Mouse (Mus musculus) kidney, embryonic 16.5 days (tissue): ENCODE measurements around the gene Cep295nl. TPM values are rescaled to one million over a fixed set of nuclear protein-coding genes. Genes with fewer than 3 reads are reported as not detected.
"Not testable (repeated sequence)": the region's sequence is repeated elsewhere in the genome, so short reads cannot be mapped to it uniquely, and the experiment has no call there.

Experiments
- ATAC-seq: fragments of 200-750 bp; cut with Nextera tagmentation; 2 replicates; pipeline ENCODE4 v1.8.0; 2017; ENCODE audit warnings: moderate TSS enrichment; ENCODE audit not compliant: low FRiP score, low TSS enrichment
- H3K27ac ChIP-seq: fragments of 300-500 bp; sonication (generic); 2 replicates; pipeline ENCODE4 v1.5.1; 2014; ENCODE audit warnings: low read length
- H3K27me3 ChIP-seq: fragments of 300-500 bp; sonication (generic); 2 replicates; pipeline ENCODE4 v1.6.1; 2014; ENCODE audit warnings: low read length, control low read depth, mixed read lengths; ENCODE audit not compliant: insufficient read depth
- H3K36me3 ChIP-seq: fragments of 300-500 bp; sonication (generic); 2 replicates; pipeline ENCODE4 v1.6.1; 2014; ENCODE audit warnings: low read length, control low read depth, mixed read lengths; ENCODE audit not compliant: insufficient read depth
- H3K4me1 ChIP-seq: fragments of 300-500 bp; sonication (generic); 2 replicates; pipeline ENCODE4 v1.6.1; 2014; ENCODE audit warnings: low read length, control low read depth, mixed read lengths; ENCODE audit not compliant: insufficient read depth
- H3K4me2 ChIP-seq: fragments of 300-500 bp; sonication (generic); replicated peaks from 2 replicates; pipeline ENCODE4 v1.6.1; 2014; ENCODE audit warnings: low read depth, low read length
- H3K4me3 ChIP-seq: fragments of 300-500 bp; sonication (generic); 2 replicates; pipeline ENCODE4 v1.5.1; 2014; ENCODE audit warnings: mild to moderate bottlenecking, low read length
- H3K9ac ChIP-seq: fragments of 300-500 bp; sonication (generic); replicated peaks from 2 replicates; pipeline ENCODE4 v1.6.1; 2014; ENCODE audit warnings: low read length
- H3K9me3 ChIP-seq: fragments of 300-500 bp; sonication (generic); 2 replicates; pipeline ENCODE4 v1.6.1; 2016; ENCODE audit warnings: low read length, control low read depth
- WGBS: fragments of 180-500 bp; shearing (Covaris S2); extraction: QIAGEN DNeasy Blood & Tissue Kit; methylation state at CpG from one replicate; pipeline ENCODE4 v1.1.7; 2014; 5-methylcytosine and 5-hydroxymethylcytosine counted together
- polyA plus RNA-seq: library from polyadenylated mRNA; unstranded; fragments of >200 nt; fragmentation: Nextera tagmentation; extraction: Ambion mirVana; gene quantifications from 2 replicates; pipeline ENCODE4 v1.2.1, GENCODE M21; 2015

The Cep295nl gene
- polyA plus RNA-seq, 1 experiment from 2014 or later, result 0.39 TPM

DNA sequence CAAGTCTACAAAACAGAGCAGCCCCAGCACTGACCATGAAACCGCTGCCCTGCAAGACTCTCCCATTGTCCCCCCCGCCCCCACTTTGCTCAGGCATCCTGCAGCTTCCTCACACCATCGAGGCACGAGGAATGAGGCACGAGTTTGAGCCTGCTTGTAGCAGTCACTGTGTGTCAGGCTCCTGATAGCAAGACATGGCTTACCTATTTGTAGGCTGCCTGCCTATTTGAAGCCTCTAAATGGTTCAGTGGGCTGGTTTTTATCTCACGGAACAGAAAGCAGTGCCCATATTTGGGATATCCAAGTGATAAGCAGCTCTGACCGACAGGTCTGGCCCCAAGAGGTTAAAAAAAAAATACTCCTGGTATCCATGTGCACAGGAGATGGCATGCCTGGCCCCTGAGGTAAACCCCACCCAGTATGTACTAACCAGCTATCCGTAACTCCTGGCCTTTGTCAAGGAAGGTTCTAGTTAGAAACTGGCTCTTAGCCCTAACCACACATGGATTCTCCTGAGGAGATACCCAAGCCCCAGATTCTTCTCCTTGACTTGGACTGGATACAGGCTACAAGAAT is 26.0 kb downstream of the Cep295nl start:
- Histone ChIP-seq H3K4me3 (no peak overlapping the region), H3K9me3 (no peaks in the 10 kb centered on the region), H3K4me2 (no peak overlapping the region), H3K9ac (no peak overlapping the region), H3K36me3 (peaks cover 46% of the 10 kb centered on the region), H3K4me1 (peaks cover 5% of the 10 kb centered on the region; the same call in 1 of the 2 replicates), H3K27ac (no peak overlapping the region), H3K27me3 (no peaks in the 10 kb centered on the region)
- no peak for ATAC-seq
- WGBS, result 85% methylated on average over 8 of the region's 8 CpGs

DNA sequence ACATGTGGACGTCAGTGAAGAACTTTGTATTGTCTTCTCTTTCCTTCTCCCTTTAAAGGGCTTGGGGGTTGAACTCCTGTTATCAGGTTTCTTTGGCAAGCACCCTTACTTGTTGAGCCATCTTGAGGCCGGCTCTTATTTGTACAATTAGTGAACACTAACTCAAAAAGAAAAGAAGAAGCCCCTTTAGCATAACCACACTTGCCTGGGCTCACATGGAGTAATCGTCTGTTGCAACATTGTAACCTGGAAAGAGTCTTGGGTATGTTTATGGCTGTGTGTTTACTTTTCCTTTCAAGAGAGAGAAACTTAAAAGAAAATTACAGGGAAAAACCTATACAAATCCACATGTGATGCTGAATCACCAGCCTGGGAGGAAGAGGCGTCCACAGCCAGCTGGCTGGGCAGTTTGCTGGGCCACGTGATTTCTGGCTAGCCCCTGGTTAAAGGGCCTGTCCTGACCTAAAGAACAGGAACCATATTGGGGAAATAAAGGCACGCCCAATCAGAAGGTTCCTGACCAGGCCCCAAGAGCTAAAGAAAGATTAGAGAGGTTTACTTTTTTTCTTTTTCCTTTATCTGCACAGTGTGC is 30.1 kb downstream of the Cep295nl start:
- H3K9ac ChIP-seq, result no peak overlapping the region
- WGBS, result 80% methylated on average over 6 of the region's 6 CpGs
- H3K4me3 ChIP-seq, result no peak overlapping the region
- H3K4me1 ChIP-seq, result no peaks in the 10 kb centered on the region
- no peak overlapping the region for H3K27ac ChIP-seq
- peaks cover 68% of the 10 kb centered on the region for H3K36me3 ChIP-seq
- no peak for ATAC-seq
- no peaks in the 10 kb centered on the region for H3K27me3 ChIP-seq
- no peak overlapping the region for H3K4me2 ChIP-seq
- peaks cover 11% of the 10 kb centered on the region for H3K9me3 ChIP-seq

DNA sequence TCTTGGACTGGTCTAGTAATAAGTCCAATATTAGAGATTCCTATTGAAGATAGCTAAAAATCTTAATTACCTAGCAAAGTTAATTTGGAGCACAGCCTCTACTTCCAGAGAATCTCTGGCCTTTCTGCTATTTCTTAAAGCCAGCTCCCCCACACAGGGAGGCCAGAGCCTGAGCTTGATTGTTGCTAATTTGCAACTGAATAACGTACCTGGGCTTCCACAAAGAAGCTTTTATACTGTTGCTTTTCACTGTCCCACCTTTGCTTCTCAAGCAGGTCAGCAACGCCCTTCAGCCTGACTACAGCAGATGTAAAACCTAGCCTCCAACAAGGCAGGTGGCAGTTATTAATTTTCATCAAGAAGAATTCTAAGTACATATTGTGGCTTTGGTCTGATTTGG is 34.3 kb downstream of the Cep295nl start:
- H3K4me3 ChIP-seq, H3K4me2 ChIP-seq, H3K9ac ChIP-seq, ATAC-seq, H3K27ac ChIP-seq, H3K4me1 ChIP-seq, H3K27me3 ChIP-seq: not testable (repeated sequence)
- WGBS, result 91% methylated on average over 2 of the region's 2 CpGs
- Histone ChIP-seq H3K9me3 (peaks cover 11% of the 10 kb centered on the region), H3K36me3 (peaks cover 52% of the 10 kb centered on the region)

DNA sequence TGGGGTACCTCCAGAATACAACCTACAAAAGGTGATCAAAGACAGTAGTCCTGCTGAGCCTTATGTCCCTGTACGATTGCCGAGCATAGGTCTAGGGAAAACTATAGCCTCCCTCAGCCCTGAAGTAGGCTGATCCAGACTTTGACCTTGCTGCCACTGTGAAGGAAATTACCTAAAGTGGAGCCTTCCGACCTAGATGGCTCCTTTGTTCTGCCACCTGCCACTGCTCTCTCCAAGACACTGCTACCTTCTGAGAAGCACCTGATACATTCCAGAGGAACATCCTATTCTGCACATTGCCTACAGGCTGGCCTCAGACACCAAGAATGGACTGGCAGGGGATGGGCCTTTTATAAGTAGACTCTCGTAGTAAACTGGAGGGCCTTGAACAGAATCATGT is 38.3 kb downstream of the Cep295nl start:
- H3K27ac ChIP-seq, H3K27me3 ChIP-seq, H3K9me3 ChIP-seq, H3K4me3 ChIP-seq, H3K4me2 ChIP-seq, H3K4me1 ChIP-seq, H3K9ac ChIP-seq, ATAC-seq: not testable (repeated sequence)
- H3K36me3 ChIP-seq, result peaks cover 25% of the 10 kb centered on the region
- WGBS, result 91% methylated on average over 4 of the region's 4 CpGs

DNA sequence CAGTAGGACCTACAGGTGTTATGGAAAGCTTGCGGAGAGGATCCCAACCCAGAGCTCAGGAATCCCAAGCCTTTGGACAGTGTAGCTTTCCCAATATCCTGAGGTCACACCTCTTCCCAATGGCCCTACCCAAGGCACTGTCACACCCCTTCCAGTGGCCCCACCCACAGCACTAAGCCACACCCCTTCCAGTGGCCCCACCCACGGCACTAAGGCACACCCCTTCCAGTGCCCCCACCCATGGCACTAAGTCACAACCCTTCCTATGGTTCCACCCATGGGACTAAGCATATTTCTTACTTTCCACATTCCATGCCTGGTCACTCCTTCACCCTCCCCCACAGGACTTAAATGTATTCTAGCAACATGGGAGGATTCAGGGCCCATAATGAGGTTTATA is 43.5 kb downstream of the Cep295nl start:
- H3K27ac ChIP-seq, result no peak overlapping the region
- no peaks in the 10 kb centered on the region for H3K27me3 ChIP-seq
- peaks cover 14% of the 10 kb centered on the region; the same call in 1 of the 2 replicates for H3K36me3 ChIP-seq
- WGBS, result 79% methylated on average over 2 of the region's 2 CpGs
- no peak overlapping the region for H3K9ac ChIP-seq
- no peak for ATAC-seq
- H3K4me3 ChIP-seq, result no peak overlapping the region
- H3K4me2 ChIP-seq, result no peak overlapping the region
- H3K9me3 ChIP-seq, result no peaks in the 10 kb centered on the region
- no peaks in the 10 kb centered on the region for H3K4me1 ChIP-seq

DNA sequence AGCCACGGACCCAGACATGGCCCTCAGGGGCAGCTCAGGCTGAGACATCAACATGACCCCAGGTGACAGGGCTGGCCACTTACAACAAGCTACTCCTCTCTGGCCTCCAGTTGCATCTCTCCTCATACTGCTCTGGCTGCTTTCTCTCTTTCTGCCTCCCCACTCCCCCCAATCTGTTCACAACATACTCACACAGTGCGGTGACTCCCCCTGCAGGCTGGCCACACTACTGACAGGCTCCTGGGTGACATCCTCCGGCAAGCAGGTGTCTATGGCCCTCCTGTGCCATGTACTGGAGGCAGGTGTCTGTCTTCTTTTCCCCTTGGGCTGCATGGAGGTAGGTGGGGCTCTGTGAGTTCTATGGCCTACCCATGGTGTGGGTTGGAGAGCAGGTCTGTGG is 44.3 kb downstream of the Cep295nl start:
- no peak for ATAC-seq
- WGBS, result 86% methylated on average over 3 of the region's 3 CpGs
- no peaks in the 10 kb centered on the region for H3K9me3 ChIP-seq
- no peak overlapping the region for H3K4me2 ChIP-seq
- H3K36me3 ChIP-seq, result peaks cover 6% of the 10 kb centered on the region; the same call in 1 of the 2 replicates
- no peak overlapping the region for H3K4me3 ChIP-seq
- H3K27ac ChIP-seq, result no peak overlapping the region
- no peak overlapping the region for H3K9ac ChIP-seq
- H3K27me3 ChIP-seq, result no peaks in the 10 kb centered on the region
- no peaks in the 10 kb centered on the region for H3K4me1 ChIP-seq

DNA sequence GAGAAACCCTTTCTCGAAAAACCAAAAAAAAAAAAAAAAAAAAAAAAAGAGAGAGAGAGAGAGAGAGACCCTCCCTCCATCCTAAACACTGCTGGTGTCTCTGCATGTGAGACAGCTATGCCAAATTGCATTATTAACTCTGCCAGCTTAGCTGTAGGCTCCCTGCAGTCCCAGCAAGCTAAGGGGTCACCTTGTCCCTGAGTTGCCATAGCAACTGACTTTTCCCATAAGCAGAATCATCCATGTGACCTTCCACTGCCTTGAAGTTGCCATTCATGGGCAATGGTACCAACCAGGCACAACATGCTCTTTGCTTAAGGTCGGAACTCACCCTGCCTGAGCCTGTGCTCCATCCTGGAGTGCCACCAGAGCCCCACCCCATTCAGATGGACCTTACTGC is 47.3 kb downstream of the Cep295nl start:
- WGBS, result 90% methylated on average over 1 of the region's 2 CpGs
- H3K9ac ChIP-seq, result no peak overlapping the region
- no peaks in the 10 kb centered on the region for H3K9me3 ChIP-seq
- H3K4me3 ChIP-seq, result no peak overlapping the region
- H3K27me3 ChIP-seq, result no peaks in the 10 kb centered on the region
- peaks cover 4% of the 10 kb centered on the region for H3K4me1 ChIP-seq
- H3K36me3 ChIP-seq, result no peaks in the 10 kb centered on the region
- no peak overlapping the region for H3K4me2 ChIP-seq
- ATAC-seq, result no peak
- no peak overlapping the region for H3K27ac ChIP-seq

DNA sequence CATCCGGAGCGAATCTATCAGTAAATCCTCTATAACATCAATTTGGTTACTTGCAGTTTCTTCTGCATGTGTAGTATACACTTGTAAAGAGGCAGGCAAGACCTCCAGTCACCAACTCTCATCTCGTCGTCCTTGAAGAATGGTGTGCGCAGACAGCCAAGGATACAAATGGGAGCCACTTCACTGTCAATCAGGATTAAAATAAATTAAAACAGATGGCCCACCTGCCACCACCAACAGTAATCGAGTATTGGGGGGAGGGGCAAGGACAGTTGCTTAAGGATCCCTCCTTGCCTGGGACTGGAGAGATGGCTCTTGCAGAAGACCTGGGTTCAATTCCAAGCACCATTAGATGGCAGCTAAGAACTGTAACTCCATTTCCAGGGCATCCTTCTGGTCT is 49.6 kb downstream of the Cep295nl start:
- Histone ChIP-seq H3K36me3 (no peaks in the 10 kb centered on the region), H3K9me3 (no peaks in the 10 kb centered on the region), H3K4me1 (peaks cover 15% of the 10 kb centered on the region), H3K4me2 (no peak overlapping the region), H3K4me3 (no peak overlapping the region), H3K9ac (no peak overlapping the region), H3K27ac (no peak overlapping the region), H3K27me3 (no peaks in the 10 kb centered on the region)
- 78% methylated on average over 6 of the region's 6 CpGs for WGBS
- no peak for ATAC-seq

DNA sequence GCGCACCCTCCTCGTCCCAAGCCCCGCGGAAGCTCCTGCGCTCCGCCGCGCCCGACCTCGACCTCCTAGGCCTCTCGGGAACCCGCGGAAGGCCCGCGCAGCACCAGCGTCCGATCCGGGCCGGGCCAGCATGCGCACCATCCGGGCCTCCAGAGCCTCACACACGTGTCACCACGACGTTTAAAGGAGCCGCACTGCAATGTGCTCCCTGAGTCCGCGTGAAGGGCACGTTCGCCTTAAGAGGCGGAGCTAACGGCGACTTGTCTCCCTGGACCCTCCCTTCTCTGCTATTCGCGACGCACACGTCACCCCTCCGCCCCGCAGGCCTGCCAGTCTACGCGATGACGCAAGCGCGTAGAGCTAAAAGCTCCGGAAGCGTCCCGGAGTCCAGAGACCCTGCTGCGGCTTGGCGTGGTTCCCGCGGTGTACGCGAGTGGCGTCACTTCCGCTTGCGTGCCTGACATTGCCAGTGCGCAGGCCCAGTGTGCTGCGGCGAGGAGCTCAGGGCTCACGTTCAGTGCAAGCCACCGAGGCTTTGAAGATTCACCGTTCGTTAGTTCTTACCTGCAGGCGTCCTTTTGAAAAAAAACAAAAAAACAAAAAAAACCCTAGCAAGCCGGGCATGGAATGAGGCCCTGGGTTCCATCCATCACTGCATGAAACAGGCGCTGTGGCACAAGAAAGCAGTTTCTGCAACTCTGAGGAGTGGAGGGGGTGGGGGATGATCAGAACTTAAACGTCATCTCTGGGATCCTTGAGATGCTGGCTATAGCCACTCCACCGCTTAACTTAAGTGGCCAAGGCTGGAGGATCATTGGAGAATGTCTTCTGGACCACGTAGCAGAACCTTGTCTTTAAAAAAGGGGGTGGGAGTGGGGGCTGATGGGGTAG is 52.1 kb downstream of the Cep295nl start, which contains the start of gene Usp36:
TSS of gene Usp36 (minus strand) at position 246 of the 891 bp plus-strand sequence.
- peak within 1 kb of the TSS; percentile 94 for H3K4me2 ChIP-seq
- WGBS, result 1% methylated on average over 68 of the region's 68 CpGs

More for the DNA sequence above, 52.1 kb downstream of the Cep295nl start, which contains the start of gene Usp36:
- Histone ChIP-seq H3K4me3 (peak within 1 kb of the TSS; percentile 92), H3K36me3 (peaks cover 15% of the 10 kb centered on the region), H3K27me3 (no peaks in the 10 kb centered on the region), H3K27ac (peak within 1 kb of the TSS; percentile 91), H3K9ac (peak within 1 kb of the TSS; percentile 91), H3K9me3 (no peaks in the 10 kb centered on the region), H3K4me1 (peaks cover 15% of the 10 kb centered on the region)
- ATAC-seq, result peak; percentile 99
